Mouse (Mus musculus) naive thymus-derived CD4-positive, alpha-beta T cell, adult 5 months (primary cell): ENCODE data around the gene Slc12a8. TPM values are rescaled to one million over a fixed set of nuclear protein-coding genes. Genes with fewer than 3 reads are reported as not detected.

Source experiments
- polyA plus RNA-seq: library from polyadenylated mRNA; unstranded; fragments of 100-300 nt; shearing (Covaris generic); gene quantifications from one replicate; pipeline ENCODE4 v1.2.1, GENCODE M21; 2017

Gene Slc12a8
- polyA plus RNA-seq: 0.91 TPM

GRCm38 (mm10) chr16:33516807-33517565 is at the start of gene Slc12a8:
Gene Slc12a8, plus strand, starts transcription at chr16:33517328.

DNA sequence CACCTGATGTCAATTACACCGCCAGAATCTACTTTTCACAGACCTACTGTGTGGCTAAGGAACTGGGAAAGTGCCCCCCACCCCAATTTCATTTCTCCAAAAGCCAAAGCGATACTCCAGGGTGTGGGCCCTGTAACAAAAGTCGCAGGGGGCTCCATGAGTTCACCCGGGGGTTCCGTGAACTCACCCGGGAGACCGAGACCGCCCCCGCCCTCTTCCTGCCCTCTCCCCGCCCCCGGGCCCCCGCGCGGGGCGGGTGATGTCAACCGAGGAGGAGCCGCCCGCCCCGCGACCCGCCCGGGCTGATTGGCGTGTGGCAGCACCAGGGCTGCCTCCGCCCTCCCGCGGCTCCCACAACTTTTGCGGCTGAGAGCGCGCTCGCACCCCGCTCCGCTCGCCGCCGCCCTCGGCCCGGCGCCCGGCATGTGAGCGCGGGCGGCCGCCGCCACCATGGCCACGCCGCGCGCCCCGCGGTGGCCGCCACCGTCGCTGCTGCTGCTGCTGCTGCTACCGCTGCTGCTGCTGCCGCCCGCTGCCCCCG is 167.1 kb downstream of the Slc12a8 start, which contains the start of gene Heg1:
Gene Heg1, plus strand, starts transcription at position 209 of the 541 bp plus-strand sequence.

Other genes with a start within 250 kb of the Slc12a8 start
- 81.2 TPM for gene Zfp148, start 136.5 kb upstream of the Slc12a8 start, polyA plus RNA-seq
- 29.2 TPM for gene Heg1, start 167.0 kb downstream of the Slc12a8 start, polyA plus RNA-seq